Mouse (Mus musculus) E14TG2a.4 (cell line): Measurements from ENCODE around the gene Sst.

Experiments
- H3K27me3 ChIP-seq: 2 replicates; pipeline ENCODE4 v1.6.1; 2014; ENCODE audit warnings: low read length, control low read depth; ENCODE audit not compliant: insufficient read depth
- H3K36me3 ChIP-seq: 2 replicates; pipeline ENCODE4 v1.6.1; 2014; ENCODE audit warnings: low read length, control low read depth; ENCODE audit not compliant: insufficient read depth
- H3K4me1 ChIP-seq: replicated peaks from 2 replicates; pipeline ENCODE4 v1.6.1; 2014; ENCODE audit warnings: low read depth, low read length, control low read depth
- H3K4me3 ChIP-seq: replicated peaks from 2 replicates; pipeline ENCODE4 v1.5.1; 2014; ENCODE audit warnings: mild to moderate bottlenecking, low read length
- H3K9me3 ChIP-seq: 2 replicates; pipeline ENCODE4 v1.6.1; 2014; ENCODE audit warnings: low read length, control low read depth
- CTCF ChIP-seq: conservative IDR thresholded peaks from 2 replicates; pipeline ENCODE4 v1.5.1; 2014; ENCODE audit warnings: low read length
- NANOG ChIP-seq: IDR thresholded peaks from 2 replicates; pipeline ENCODE4 v1.6.1; 2014; ENCODE audit warnings: borderline replicate concordance, low read length, mixed read lengths
- POU5F1 ChIP-seq: IDR thresholded peaks from 2 replicates; pipeline ENCODE4 v1.6.1; 2014; ENCODE audit warnings: low read length, borderline replicate concordance

Sst gene

DNA sequence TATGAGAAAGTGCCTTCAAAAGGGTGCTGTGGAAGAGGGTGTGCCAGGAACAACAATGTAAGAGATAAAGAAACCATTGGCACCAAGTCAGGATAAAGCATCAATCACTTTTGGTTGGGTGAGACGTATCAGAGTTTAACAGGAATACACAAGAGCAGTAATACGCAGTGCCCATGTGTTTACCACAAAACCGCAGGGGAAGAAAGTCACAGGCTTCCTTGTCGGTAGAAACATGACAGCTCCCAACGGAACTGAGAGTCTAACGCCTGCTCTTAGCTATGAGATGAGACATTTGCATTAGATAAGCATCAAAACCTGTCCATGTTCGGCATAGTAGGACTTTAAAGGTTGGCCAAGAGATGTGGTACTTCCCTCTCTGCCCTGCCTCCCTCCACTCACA is 46.1 kb downstream of the Sst start:
- TF ChIP-seq POU5F1: no peak
- no peak for TF ChIP-seq NANOG
- TF ChIP-seq CTCF: no peak
- Histone ChIP-seq H3K4me3 (no peak overlapping the region), H3K36me3 (no peaks in the 10 kb centered on the region)

DNA sequence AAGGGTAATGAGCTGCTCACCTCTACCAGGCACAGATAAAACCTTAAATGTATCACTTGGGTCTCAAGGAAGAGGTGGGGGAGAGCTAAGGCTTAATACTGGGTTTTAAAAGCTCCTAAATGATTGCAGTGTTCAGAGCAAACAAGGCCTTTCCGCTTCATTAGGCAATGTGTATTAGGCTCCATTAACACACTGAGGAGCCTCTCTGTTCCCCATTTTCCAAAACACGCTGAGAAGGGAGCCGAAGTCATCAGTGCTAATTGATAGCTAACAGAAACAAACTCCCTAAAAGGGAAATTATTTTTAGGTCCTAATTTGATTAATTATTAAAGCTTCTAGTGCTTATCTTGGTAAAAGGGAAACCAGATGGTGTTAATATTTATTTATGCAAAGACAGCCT is 48.1 kb downstream of the Sst start:
- Histone ChIP-seq H3K9me3 (peaks cover 2% of the 10 kb centered on the region; the same call in 1 of the 2 replicates), H3K27me3 (no peaks in the 10 kb centered on the region), H3K36me3 (no peaks in the 10 kb centered on the region), H3K4me3 (no peak overlapping the region), H3K4me1 (no peaks in the 10 kb centered on the region)
- TF ChIP-seq NANOG (peak; percentile 17; the same call in 1 of the 2 replicates), POU5F1 (no peak)

More for the DNA sequence above, 46.1 kb downstream of the Sst start:
- peaks cover 6% of the 10 kb centered on the region; the same call in 1 of the 2 replicates for H3K9me3 ChIP-seq
- H3K27me3 ChIP-seq: no peaks in the 10 kb centered on the region
- H3K4me1 ChIP-seq: no peaks in the 10 kb centered on the region
